Mouse (Mus musculus) heart, embryonic 11.5 days (tissue): ENCODE data around the gene Stambpl1. TPM values are rescaled to one million over a fixed set of nuclear protein-coding genes. Genes with fewer than 3 reads are reported as not detected.

ENCODE experiments used
- ATAC-seq: fragments of 200-750 bp; cut with Nextera tagmentation; replicated peaks from 2 replicates; pipeline ENCODE4 v1.8.0; 2017; ENCODE audit warnings: moderate library complexity; ENCODE audit not compliant: insufficient number of reproducible peaks, low FRiP score, low TSS enrichment
- H3K27ac ChIP-seq: fragments of 300-500 bp; sonication (generic); 2 replicates; pipeline ENCODE4 v1.5.1; 2014; ENCODE audit warnings: mild to moderate bottlenecking, low read depth, low read length
- H3K27me3 ChIP-seq: fragments of 300-500 bp; sonication (generic); 2 replicates; pipeline ENCODE4 v1.6.1; 2014; ENCODE audit warnings: mild to moderate bottlenecking, low read length, mixed read lengths; ENCODE audit not compliant: control insufficient read depth, insufficient read depth
- H3K36me3 ChIP-seq: fragments of 300-500 bp; sonication (generic); 2 replicates; pipeline ENCODE4 v1.6.1; 2014; ENCODE audit warnings: mild to moderate bottlenecking, low read length, moderate library complexity, mixed read lengths; ENCODE audit not compliant: control insufficient read depth, insufficient read depth
- H3K4me1 ChIP-seq: fragments of 300-500 bp; sonication (generic); 2 replicates; pipeline ENCODE4 v1.6.1; 2014; ENCODE audit warnings: low read length; ENCODE audit not compliant: control insufficient read depth, insufficient read depth
- H3K4me2 ChIP-seq: fragments of 300-500 bp; sonication (generic); 2 replicates; pipeline ENCODE4 v1.6.1; 2014; ENCODE audit warnings: mild to moderate bottlenecking, moderate library complexity
- H3K4me3 ChIP-seq: fragments of 300-500 bp; sonication (generic); 2 replicates; pipeline ENCODE4 v1.5.1; 2014; ENCODE audit warnings: low read depth, low read length
- H3K9ac ChIP-seq: fragments of 300-500 bp; sonication (generic); 2 replicates; pipeline ENCODE4 v1.6.1; 2014; ENCODE audit warnings: mild to moderate bottlenecking, low read depth, low read length, moderate library complexity
- H3K9me3 ChIP-seq: fragments of 300-500 bp; sonication (generic); replicated peaks from 2 replicates; pipeline ENCODE4 v1.6.1; 2016; ENCODE audit warnings: low read length; ENCODE audit not compliant: control insufficient read depth
- WGBS: fragments of 180-500 bp; shearing (Covaris S2); extraction: QIAGEN DNeasy Blood & Tissue Kit; methylation state at CpG from one replicate; pipeline ENCODE4 v1.1.7; 2014; ENCODE audit not compliant: insufficient replicate concordance; 5-methylcytosine and 5-hydroxymethylcytosine counted together
- polyA plus RNA-seq: library from polyadenylated mRNA; unstranded; fragments of >200 nt; fragmentation: Nextera tagmentation; extraction: Ambion mirVana; gene quantifications from 2 replicates; pipeline ENCODE4 v1.2.1, GENCODE M21; 2014

The Stambpl1 gene
- polyA plus RNA-seq, 1 experiment from 2014 or later, result 5.2 TPM

DNA sequence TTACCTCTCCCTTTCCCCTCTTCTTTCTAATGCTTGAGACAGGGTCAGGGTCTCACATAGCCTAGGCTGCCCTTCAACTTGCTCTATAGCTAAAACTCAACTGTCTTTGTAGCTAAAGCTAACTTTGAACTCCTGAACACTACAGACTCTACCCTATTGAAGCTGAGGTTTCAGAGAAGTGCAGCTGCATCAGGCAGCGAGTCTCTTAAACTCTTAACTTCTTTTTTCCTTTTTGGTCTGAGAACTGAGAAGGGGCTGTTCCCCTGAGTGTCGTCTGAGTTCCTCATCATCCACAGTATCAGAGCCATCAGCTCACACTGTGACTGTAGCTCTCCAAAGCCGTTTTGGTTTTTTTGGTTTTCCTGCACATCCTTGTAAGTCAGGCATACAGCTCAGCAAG, 25.7 kb downstream of the Stambpl1 start:
- H3K27ac ChIP-seq, result no peak overlapping the region
- no peak for ATAC-seq

DNA sequence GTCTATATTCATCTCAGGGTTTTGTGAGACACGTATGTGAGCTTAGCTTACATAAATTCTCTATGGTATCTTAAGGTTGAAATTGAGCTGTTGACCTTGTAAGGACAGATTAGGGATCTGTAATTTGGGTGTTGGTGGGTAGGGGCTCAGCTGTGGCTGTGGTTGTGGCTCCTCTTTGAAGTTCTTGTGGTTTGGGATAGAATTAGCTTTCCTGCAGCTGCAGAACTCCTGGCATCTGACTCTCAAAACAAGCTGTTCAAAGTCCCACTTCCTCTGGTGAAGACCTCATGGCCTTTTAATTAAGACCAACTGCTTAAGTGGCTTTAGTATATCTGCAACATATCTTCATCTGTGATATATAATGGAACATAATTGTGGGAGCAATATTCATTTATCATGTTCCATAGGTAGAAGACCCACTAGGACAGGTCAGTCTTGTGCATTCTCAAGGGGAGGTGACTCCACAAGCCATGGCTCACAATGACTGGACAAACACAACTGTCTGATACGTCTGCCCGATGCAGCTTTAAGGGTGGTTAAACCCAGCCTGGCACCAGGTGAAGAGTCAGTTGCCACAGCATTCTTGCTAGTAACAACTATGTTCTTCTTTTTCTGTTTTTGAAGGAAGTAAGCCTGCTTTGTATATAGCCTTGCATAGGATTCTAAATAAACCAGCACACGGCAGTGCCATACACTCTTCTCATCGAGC, 27.4 kb downstream of the Stambpl1 start:
- Histone ChIP-seq H3K36me3 (no peaks in the 10 kb centered on the region), H3K4me3 (no peak overlapping the region), H3K9me3 (no peaks in the 10 kb centered on the region), H3K9ac (no peak overlapping the region), H3K4me2 (no peak overlapping the region), H3K4me1 (no peaks in the 10 kb centered on the region), H3K27ac (no peak overlapping the region), H3K27me3 (no peaks in the 10 kb centered on the region)
- 86% methylated on average over 5 of the region's 5 CpGs for WGBS
- no peak for ATAC-seq

More for the DNA sequence above, 25.7 kb downstream of the Stambpl1 start:
- H3K9me3 ChIP-seq, result no peaks in the 10 kb centered on the region
- no peaks in the 10 kb centered on the region for H3K36me3 ChIP-seq
- no peak overlapping the region for H3K9ac ChIP-seq
- H3K4me2 ChIP-seq, result no peak overlapping the region
- H3K4me3 ChIP-seq, result no peak overlapping the region
- H3K27me3 ChIP-seq, result no peaks in the 10 kb centered on the region
- WGBS, result 64% methylated on average over 3 of the region's 3 CpGs
- no peaks in the 10 kb centered on the region for H3K4me1 ChIP-seq

DNA sequence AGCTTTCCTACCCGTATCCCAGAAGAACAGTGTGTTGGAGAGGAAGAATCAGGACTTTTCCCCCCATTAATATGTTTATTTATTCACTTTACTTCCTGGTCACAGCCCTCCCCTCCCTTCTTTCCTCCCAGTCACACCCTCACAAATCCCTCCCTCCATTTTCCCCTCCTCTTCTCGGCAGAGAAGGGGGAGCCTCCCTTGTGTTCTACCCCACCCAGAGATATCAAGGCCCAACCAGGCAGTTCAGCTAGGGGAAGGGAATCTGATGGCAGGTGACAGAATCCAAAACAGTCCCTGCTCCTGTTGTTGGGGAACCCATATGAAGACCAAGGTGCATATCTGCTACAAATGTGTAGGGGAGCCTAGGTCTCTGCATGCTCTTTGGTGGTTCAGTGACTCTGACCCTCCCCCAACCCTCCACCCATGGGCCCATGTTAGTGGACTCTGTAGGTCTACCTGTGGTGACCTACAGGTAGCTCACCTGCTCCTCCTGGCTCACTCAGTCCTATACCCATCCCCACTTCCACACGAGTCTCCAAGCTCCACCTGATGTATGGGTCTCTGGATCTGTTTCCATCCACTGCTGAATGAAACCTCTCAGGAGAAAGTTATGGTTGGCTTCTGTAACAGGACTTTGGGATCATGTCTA, 28.8 kb downstream of the Stambpl1 start:
- no peak overlapping the region for H3K27ac ChIP-seq
- no peak overlapping the region for H3K4me3 ChIP-seq
- no peaks in the 10 kb centered on the region for H3K9me3 ChIP-seq
- no peak overlapping the region for H3K4me2 ChIP-seq
- H3K9ac ChIP-seq, result no peak overlapping the region
- no peaks in the 10 kb centered on the region for H3K36me3 ChIP-seq
- no peak for ATAC-seq
- no peaks in the 10 kb centered on the region for H3K4me1 ChIP-seq
- WGBS, result 61% methylated on average over 3 of the region's 3 CpGs
- no peaks in the 10 kb centered on the region for H3K27me3 ChIP-seq

DNA sequence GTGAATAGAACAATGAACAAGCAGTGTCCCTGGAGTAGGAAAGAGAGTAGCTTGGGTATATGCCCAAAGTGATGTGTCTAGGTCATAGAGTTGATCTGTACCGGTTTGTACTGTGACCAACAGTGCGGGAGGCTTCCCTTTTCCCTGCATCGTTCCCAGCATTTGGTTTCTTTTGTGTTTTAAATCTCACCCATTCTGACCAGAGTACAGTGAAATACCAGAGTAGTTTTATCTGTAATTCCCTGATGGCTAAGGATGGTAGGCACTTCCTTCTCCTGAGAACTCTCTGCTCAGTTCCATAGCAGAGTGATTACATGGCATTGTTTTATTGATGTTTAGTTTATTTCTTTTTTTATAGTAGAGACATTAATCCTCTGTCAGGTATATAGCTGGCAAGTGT, 30.8 kb downstream of the Stambpl1 start:
- Histone ChIP-seq H3K9ac (no peak overlapping the region), H3K27me3 (no peaks in the 10 kb centered on the region), H3K4me2 (no peak overlapping the region), H3K27ac (no peak overlapping the region), H3K9me3 (no peaks in the 10 kb centered on the region), H3K36me3 (no peaks in the 10 kb centered on the region), H3K4me3 (no peak overlapping the region), H3K4me1 (no peaks in the 10 kb centered on the region)
- no peak for ATAC-seq
- WGBS, result 70% methylated on average over 3 of the region's 3 CpGs

DNA sequence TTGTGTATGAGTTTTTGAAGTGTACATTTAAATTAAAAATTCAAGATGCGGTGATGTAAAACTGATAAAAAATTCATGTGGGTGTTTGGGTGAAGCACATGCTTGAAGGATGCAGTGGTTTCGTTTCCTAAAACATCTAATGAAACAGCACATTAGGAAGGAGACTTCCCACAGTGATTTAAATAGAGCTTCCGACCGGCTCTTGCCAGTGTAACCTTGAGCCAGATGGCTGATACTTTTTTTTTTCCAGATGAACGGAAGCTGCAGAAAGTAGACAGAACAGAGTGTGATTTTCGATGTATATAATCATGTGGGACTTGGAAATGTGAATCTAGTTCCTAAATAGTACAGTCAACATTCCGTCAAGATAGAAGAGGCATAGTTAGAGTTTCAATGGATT, 39.6 kb downstream of the Stambpl1 start:
- WGBS, result 83% methylated on average over 7 of the region's 7 CpGs
- Histone ChIP-seq H3K36me3 (no peaks in the 10 kb centered on the region), H3K9me3 (no peaks in the 10 kb centered on the region), H3K9ac (no peak overlapping the region), H3K4me3 (no peak overlapping the region), H3K27ac (no peak overlapping the region), H3K4me1 (no peaks in the 10 kb centered on the region), H3K27me3 (no peaks in the 10 kb centered on the region), H3K4me2 (no peak overlapping the region)
- no peak for ATAC-seq

DNA sequence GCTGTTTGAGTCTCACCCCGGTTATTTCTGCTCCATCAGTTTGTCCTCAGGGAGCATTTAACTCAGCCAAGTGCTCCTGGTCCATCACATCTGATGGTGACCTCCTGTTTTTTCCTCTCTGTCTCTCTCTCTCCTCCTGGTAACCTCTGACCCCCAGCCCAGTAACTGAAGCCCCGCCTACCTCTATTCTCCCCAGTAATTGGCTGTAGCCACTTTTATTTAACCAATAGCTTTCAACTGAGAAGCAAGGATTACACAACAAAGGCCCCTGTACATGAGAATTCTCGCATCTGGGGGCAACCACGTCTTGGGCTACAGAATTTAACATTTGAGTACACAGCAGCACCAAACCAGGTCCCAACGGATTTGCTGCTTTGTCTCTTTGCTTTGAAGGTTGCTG, 40.3 kb downstream of the Stambpl1 start:
- H3K4me1 ChIP-seq, result no peaks in the 10 kb centered on the region
- no peaks in the 10 kb centered on the region for H3K36me3 ChIP-seq
- 58% methylated on average over 5 of the region's 5 CpGs for WGBS
- H3K9me3 ChIP-seq, result no peaks in the 10 kb centered on the region
- ATAC-seq, result no peak
- no peak overlapping the region for H3K4me2 ChIP-seq
- no peak overlapping the region for H3K27ac ChIP-seq
- no peak overlapping the region for H3K9ac ChIP-seq
- no peaks in the 10 kb centered on the region for H3K27me3 ChIP-seq
- no peak overlapping the region for H3K4me3 ChIP-seq

DNA sequence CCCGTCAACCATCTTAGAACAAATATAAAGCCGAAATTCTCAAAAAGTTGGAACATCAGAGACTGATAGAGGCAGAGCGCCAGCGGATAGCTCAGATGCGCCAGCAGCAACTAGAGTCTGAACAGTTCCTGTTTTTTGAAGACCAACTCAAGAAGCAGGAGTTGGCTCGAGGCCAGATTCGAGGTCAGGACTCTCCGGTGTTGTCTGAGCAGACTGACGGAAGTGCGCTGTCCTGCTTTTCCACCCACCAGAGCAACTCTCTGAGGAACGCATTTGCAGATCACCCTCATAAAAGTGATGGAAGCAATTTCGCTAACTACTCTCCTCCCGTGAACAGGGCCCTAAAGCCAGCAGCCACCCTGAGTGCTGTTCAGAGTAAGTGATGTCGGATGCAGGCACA, 41.9 kb downstream of the Stambpl1 start:
- H3K36me3 ChIP-seq, result no peaks in the 10 kb centered on the region
- H3K4me3 ChIP-seq, result no peak overlapping the region
- H3K9me3 ChIP-seq, result no peaks in the 10 kb centered on the region
- no peak for ATAC-seq
- no peak overlapping the region for H3K27ac ChIP-seq
- no peaks in the 10 kb centered on the region for H3K27me3 ChIP-seq
- 73% methylated on average over 14 of the region's 14 CpGs for WGBS
- no peaks in the 10 kb centered on the region for H3K4me1 ChIP-seq
- no peak overlapping the region for H3K9ac ChIP-seq
- H3K4me2 ChIP-seq, result no peak overlapping the region

DNA sequence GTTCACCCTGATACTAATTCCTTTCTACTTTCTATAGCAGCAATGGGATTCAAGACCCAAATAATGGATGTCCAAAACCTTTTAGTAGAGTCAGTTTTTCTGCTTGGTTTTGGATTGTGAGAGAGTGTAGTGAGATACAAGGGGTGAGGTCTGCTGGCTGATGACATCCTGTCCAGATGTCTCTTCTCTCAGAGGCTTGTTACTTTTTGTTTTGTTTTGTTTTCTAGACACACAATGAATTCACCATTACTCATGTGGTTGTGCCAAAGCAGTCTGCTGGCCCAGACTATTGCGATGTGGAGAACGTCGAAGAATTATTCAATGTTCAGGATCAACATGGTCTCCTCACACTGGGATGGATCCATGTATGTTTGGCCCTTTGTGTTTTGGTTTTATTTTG, 44.0 kb downstream of the Stambpl1 start:
- Histone ChIP-seq H3K4me1 (no peaks in the 10 kb centered on the region), H3K36me3 (no peaks in the 10 kb centered on the region), H3K4me3 (no peak overlapping the region), H3K9me3 (no peaks in the 10 kb centered on the region), H3K27ac (no peak overlapping the region), H3K9ac (no peak overlapping the region), H3K4me2 (no peak overlapping the region), H3K27me3 (no peaks in the 10 kb centered on the region)
- 89% methylated on average over 3 of the region's 3 CpGs for WGBS
- no peak for ATAC-seq

DNA sequence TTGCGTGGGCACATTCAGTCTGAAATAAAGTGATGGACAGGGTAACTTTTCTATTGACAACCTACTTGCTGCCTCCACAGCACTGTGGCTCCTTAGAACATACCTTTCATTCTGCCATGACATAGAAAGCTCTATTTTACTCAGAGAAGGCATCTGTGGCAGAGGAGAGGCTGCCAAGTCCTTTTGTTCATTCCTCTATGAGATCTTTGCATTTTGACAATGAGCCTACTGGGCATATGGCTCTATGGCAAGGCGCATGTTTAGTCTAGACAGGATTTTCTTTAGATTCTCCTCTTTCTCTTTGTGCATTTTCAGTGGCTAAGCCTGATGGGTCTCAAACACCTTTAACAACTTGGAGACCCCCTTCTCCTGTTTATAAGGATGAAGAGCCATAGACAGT, 45.7 kb downstream of the Stambpl1 start:
- Histone ChIP-seq H3K4me2 (no peak overlapping the region), H3K9ac (no peak overlapping the region), H3K36me3 (no peaks in the 10 kb centered on the region), H3K4me1 (no peaks in the 10 kb centered on the region), H3K9me3 (no peaks in the 10 kb centered on the region), H3K27ac (no peak overlapping the region), H3K4me3 (no peak overlapping the region), H3K27me3 (no peaks in the 10 kb centered on the region)
- 90% methylated on average over 2 of the region's 2 CpGs for WGBS
- ATAC-seq, result no peak
